Mouse (Mus musculus): ENCODE results near the gene Gfpt1. TPM values are rescaled to one million over a fixed set of nuclear protein-coding genes. Genes with fewer than 3 reads are reported as not detected.
"Not testable (repeated sequence)": the region's sequence is repeated elsewhere in the genome, so short reads cannot be mapped to it uniquely, and the experiment has no call there.

Gene Gfpt1
- polyA plus RNA-seq, 2 experiments from 2014 or later: 21.8 to 27.7 TPM

GRCm38 (mm10) chr6:87042004-87042336, 676 bp upstream of the Gfpt1 start:
- ATAC-seq: peak; percentile 15

- ATAC-seq: no peak
Observed at GRCm38 (mm10) chr6:87043131-87043516, 478 bp downstream of the Gfpt1 start.

- no peak for ATAC-seq
Observed at GRCm38 (mm10) chr6:87044895-87045294, 2.2 kb downstream of the Gfpt1 start.

- ATAC-seq: no peak
Observed at GRCm38 (mm10) chr6:87045507-87045906, 2.9 kb downstream of the Gfpt1 start.

- ATAC-seq: not testable (repeated sequence)
Observed at GRCm38 (mm10) chr6:87048712-87049111, 6.1 kb downstream of the Gfpt1 start.

GRCm38 (mm10) chr6:87051886-87052425, 9.3 kb downstream of the Gfpt1 start:
- ATAC-seq: no peak

GRCm38 (mm10) chr6:87054193-87054592, 11.5 kb downstream of the Gfpt1 start:
- ATAC-seq: no peak

GRCm38 (mm10) chr6:87059754-87060153, 17.1 kb downstream of the Gfpt1 start:
- no peak for ATAC-seq

- no peak for ATAC-seq
Observed at GRCm38 (mm10) chr6:87063586-87063985, 20.9 kb downstream of the Gfpt1 start.

GRCm38 (mm10) chr6:87068209-87068608, 25.6 kb downstream of the Gfpt1 start:
- no peak for ATAC-seq

GRCm38 (mm10) chr6:87069195-87069900, 26.7 kb downstream of the Gfpt1 start:
- ATAC-seq: no peak

GRCm38 (mm10) chr6:87070641-87071040, 28.0 kb downstream of the Gfpt1 start:
- ATAC-seq: no peak

GRCm38 (mm10) chr6:87072759-87073158, 30.1 kb downstream of the Gfpt1 start:
- no peak for ATAC-seq

GRCm38 (mm10) chr6:87075092-87075685, 32.5 kb downstream of the Gfpt1 start:
- no peak for ATAC-seq

- ATAC-seq: no peak
Observed at GRCm38 (mm10) chr6:87079457-87079856, 36.8 kb downstream of the Gfpt1 start.

- no peak for ATAC-seq
Observed at GRCm38 (mm10) chr6:87085026-87085425, 42.4 kb downstream of the Gfpt1 start.

- ATAC-seq: no peak
Observed at GRCm38 (mm10) chr6:87088356-87088755, 45.7 kb downstream of the Gfpt1 start.

- ATAC-seq: no peak
Observed at GRCm38 (mm10) chr6:87090877-87091276, 48.2 kb downstream of the Gfpt1 start.

GRCm38 (mm10) chr6:87092476-87092875, 49.8 kb downstream of the Gfpt1 start:
- no peak for ATAC-seq

GRCm38 (mm10) chr6:87093631-87094030, 51.0 kb downstream of the Gfpt1 start:
- ATAC-seq: not testable (repeated sequence)

GRCm38 (mm10) chr6:87099261-87099660, 56.6 kb downstream of the Gfpt1 start:
- no peak for ATAC-seq

GRCm38 (mm10) chr6:87099671-87100296, 57.1 kb downstream of the Gfpt1 start:
- ATAC-seq: no peak

- no peak for ATAC-seq
Observed at GRCm38 (mm10) chr6:87100297-87101020, 57.8 kb downstream of the Gfpt1 start.
